Mouse (Mus musculus) liver, adult (tissue): ENCODE measurements around the gene Tspan18.

Experiments used
- GATA4 ChIP-seq: IDR thresholded peaks from 2 replicates; pipeline ENCODE4 v1.6.1; 2014; ENCODE audit warnings: mild to moderate bottlenecking, low read length; ENCODE audit not compliant: insufficient replicate concordance

Gene Tspan18

GRCm38 (mm10) chr2:93227713-93228479, 106.4 kb downstream of the Tspan18 start:
- no peak for TF ChIP-seq GATA4

- TF ChIP-seq GATA4, result no peak
Measured at GRCm38 (mm10) chr2:93226606-93227595, 107.4 kb downstream of the Tspan18 start.

GRCm38 (mm10) chr2:93223463-93223862, 110.8 kb downstream of the Tspan18 start:
- TF ChIP-seq GATA4, result peak; percentile 63; the same call in 1 of the 2 replicates

GRCm38 (mm10) chr2:93220447-93220846, 113.9 kb downstream of the Tspan18 start:
- TF ChIP-seq GATA4, result no peak

GRCm38 (mm10) chr2:93219576-93219975, 114.7 kb downstream of the Tspan18 start:
- no peak for TF ChIP-seq GATA4

- no peak for TF ChIP-seq GATA4
Measured at GRCm38 (mm10) chr2:93218353-93218990, 115.8 kb downstream of the Tspan18 start.

GRCm38 (mm10) chr2:93217015-93217414, 117.3 kb downstream of the Tspan18 start:
- no peak for TF ChIP-seq GATA4

GRCm38 (mm10) chr2:93215790-93216189, 118.5 kb downstream of the Tspan18 start:
- TF ChIP-seq GATA4, result no peak

GRCm38 (mm10) chr2:93214192-93214591, 120.1 kb downstream of the Tspan18 start:
- TF ChIP-seq GATA4, result no peak

GRCm38 (mm10) chr2:93212865-93213264, 121.4 kb downstream of the Tspan18 start:
- TF ChIP-seq GATA4, result no peak

GRCm38 (mm10) chr2:93212386-93212785, 121.9 kb downstream of the Tspan18 start:
- no peak for TF ChIP-seq GATA4

- TF ChIP-seq GATA4, result no peak
Measured at GRCm38 (mm10) chr2:93206126-93206525, 128.2 kb downstream of the Tspan18 start.

GRCm38 (mm10) chr2:93204571-93204970, 129.7 kb downstream of the Tspan18 start:
- TF ChIP-seq GATA4, result no peak

GRCm38 (mm10) chr2:93203682-93204081, 130.6 kb downstream of the Tspan18 start:
- no peak for TF ChIP-seq GATA4

GRCm38 (mm10) chr2:93202782-93203181, 131.5 kb downstream of the Tspan18 start:
- no peak for TF ChIP-seq GATA4
